Comparison of ENCODE assay signal across 8 mouse cellular contexts in genomic region chrX:153359331-153360215, GRCm38 (mm10).
DNase-seq lines count a peak whose midpoint lies in the region; ATAC-seq lines count a peak whose summit lies in the region.

No protein-coding gene starts in this region.

- 23% methylated on average over 43 of the region's 43 CpGs for WGBS in hindbrain, embryonic 15.5 days

- peak; percentile 85 for DNase-seq in R1 (ENCODE audit: low read depth, low spot score)
- peak; percentile 41 for DNase-seq in cerebellum, adult 9-11 months
- DNase-seq in frontal cortex, postnatal 25 days (ENCODE audit: low spot score in 2 of 2), result peak; percentile 3 to 11
- DNase-seq in left cerebral cortex, postnatal 14 days (ENCODE audit: low spot score in 2 of 2), result peak; percentile 13 to 20
- DNase-seq in right cerebral cortex, adult 2 months (ENCODE audit: low spot score in 2 of 2), result peak; percentile 31 to 52
- DNase-seq in urinary bladder, postnatal 14 days (ENCODE audit: low spot score), result peak; percentile 23

- peak; percentile 84 for ATAC-seq in hindbrain, embryonic 15.5 days (ENCODE audit: low FRiP score, low read depth)

- peak overlapping the region; percentile 68 for H3K4me2 ChIP-seq in hindbrain, embryonic 15.5 days

- H3K4me3 ChIP-seq in hindbrain, embryonic 15.5 days, result peak overlapping the region; percentile 49
- peak overlapping the region; percentile 91 for H3K4me3 ChIP-seq in megakaryocyte, embryonic 14.5 days (replicated peaks)

- H3K27me3 ChIP-seq in hindbrain, embryonic 15.5 days, result no peaks in the 10 kb centered on the region
- H3K27me3 ChIP-seq in megakaryocyte, embryonic 14.5 days (replicated peaks), result peaks cover 19% of the 10 kb centered on the region

- no peaks in the 10 kb centered on the region for H3K36me3 ChIP-seq in hindbrain, embryonic 15.5 days
- H3K36me3 ChIP-seq in megakaryocyte, embryonic 14.5 days (replicated peaks; ENCODE audit: low read length), result no peaks in the 10 kb centered on the region

- peak overlapping the region; percentile 61 for H3K27ac ChIP-seq in hindbrain, embryonic 15.5 days (replicated peaks)

- intact Hi-C loops in left cerebral cortex, postnatal 14 days (cut with DNase I), result loop anchor here (10.0 kb wide), 3 partner anchors 125 to 435 kb away; partner anchors contain the start of gene Klf8

- H3K9me3 ChIP-seq in hindbrain, embryonic 15.5 days, result no peaks in the 10 kb centered on the region
- H3K9me3 ChIP-seq in megakaryocyte, embryonic 14.5 days, result no peaks in the 10 kb centered on the region

- peak overlapping the region; percentile 45 for H3K9ac ChIP-seq in hindbrain, embryonic 15.5 days

- peaks cover 5% of the 10 kb centered on the region; the same call in 1 of the 2 replicates for H3K4me1 ChIP-seq in hindbrain, embryonic 15.5 days (replicated peaks)
- H3K4me1 ChIP-seq in megakaryocyte, embryonic 14.5 days, result peaks cover 16% of the 10 kb centered on the region

Comparison
In these comparisons a context has a peak if more than half of its experiments do, and no peak if none do; other contexts are left out.
1. Peak in every context shown above with its lines: DNase-seq, ATAC-seq, H3K4me3 ChIP-seq and H3K27ac ChIP-seq.
2. DNase-seq: peak in every context shown above with its lines; median percentile 85 in R1; 42 in right cerebral cortex, adult 2 months; 41 in cerebellum, adult 9-11 months; 23 in urinary bladder, postnatal 14 days; 16 in left cerebral cortex, postnatal 14 days; 7 in frontal cortex, postnatal 25 days.